Mouse (Mus musculus): Measurements from ENCODE around the gene Herc6. TPM values are rescaled to one million over a fixed set of nuclear protein-coding genes. Genes with fewer than 3 reads are reported as not detected.
A peak's percentile ranks its signal among the peaks of the same experiment; 100 is the strongest.
"Not testable (repeated sequence)": the region's sequence is repeated elsewhere in the genome, so short reads cannot be mapped to it uniquely, and the experiment has no call there.

Herc6 gene
- 1,000 to 10,000 TPM in 15 of 26 experiments, 100 to 1,000 TPM in 11; 114 to 2,258 (median 1,059) TPM for total RNA-seq (2018; cell fraction: chromatin; rRNA removed)
- 100 to 1,000 TPM in 13 of 26 experiments, 10 to 100 TPM in 13; 29.2 to 260 (median 133) TPM for total RNA-seq (2018; cell fraction: cytosol; rRNA removed)
- total RNA-seq (2018; cell fraction: nucleus; rRNA removed): 1,000 to 10,000 TPM in 2 of 26 experiments, 100 to 1,000 TPM in 23, 10 to 100 TPM in 1; 85.8 to 1,685 (median 611) TPM
- polyA plus RNA-seq (2018): 21.4 to 62.2 TPM (median 23.5 TPM) in 3 replicates

DNA sequence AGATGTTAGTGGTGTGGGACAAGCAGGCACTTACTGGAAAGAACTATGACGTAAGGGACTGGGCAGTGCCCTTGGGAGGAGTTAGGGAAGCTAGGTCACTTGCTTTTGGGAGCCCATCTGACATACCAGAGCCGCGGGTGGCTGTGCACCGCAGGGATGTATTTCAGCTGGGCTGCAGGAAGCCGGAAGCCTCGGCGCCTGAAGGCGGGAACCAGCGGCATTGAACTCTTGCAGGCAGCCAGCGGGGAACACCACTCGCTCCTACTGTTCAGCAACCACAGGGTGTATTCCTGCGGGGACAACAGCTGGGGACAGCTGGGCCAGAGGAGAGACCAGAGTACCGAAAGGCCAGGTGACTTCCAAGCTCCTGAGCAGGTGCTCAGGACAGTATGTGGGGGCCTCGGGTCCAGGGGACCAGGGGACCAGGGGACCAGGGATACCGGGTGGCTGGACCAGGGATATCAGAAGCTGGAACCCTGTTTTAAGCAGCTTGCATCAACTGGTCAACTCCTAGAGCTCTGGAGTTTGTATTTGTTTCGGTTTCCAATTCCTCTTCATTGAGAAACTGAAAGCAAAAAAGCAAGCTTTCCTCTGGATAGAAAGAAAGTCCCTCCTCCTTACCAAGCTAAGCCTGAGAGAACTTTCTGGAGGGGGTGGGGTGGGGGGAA lies at the start of gene Herc6:
TSS of gene Herc6 (plus strand) at position 120 of the 668 bp plus-strand sequence.
- peak within 1 kb of the TSS; percentile 89 for H3K27ac ChIP-seq
- peaks cover 15% of the 10 kb centered on the region; the same call in 1 of the 2 replicates for H3K36me3 ChIP-seq (ENCODE audit: inconsistent target)
- WGBS (ENCODE audit: missing documents): under 1% methylated on average over 15 of the region's 16 CpGs
- peaks cover 51% of the 10 kb centered on the region for H3K79me2 ChIP-seq (ENCODE audit: inconsistent target)
- H3K4me3 ChIP-seq (ENCODE audit: inconsistent target): peak within 1 kb of the TSS; percentile 99

DNA sequence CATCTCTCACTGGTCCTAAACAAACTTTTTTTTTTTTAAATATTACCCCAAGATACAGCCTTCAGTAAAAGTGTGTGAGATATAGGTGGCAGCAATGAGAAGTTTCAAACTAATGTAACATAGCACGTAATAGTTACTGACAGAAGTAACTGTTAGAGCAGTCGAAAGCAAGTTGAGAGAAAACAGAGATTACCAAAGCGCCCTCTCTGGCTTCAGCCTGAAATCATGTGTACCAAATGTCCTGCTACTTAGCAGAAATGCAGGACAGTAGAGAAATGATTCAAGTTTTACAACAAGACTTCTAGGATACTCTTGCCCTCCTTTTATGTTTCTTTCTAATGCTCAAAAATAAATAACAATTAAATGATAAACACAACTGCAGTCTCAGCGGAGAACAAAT lies 49.8 kb upstream of the Herc6 start:
- 88% methylated on average over 4 of the region's 4 CpGs for WGBS (ENCODE audit: missing documents)
- H3K36me3 ChIP-seq (ENCODE audit: inconsistent target): no peaks in the 10 kb centered on the region
- H3K79me2 ChIP-seq (ENCODE audit: inconsistent target): peaks cover 79% of the 10 kb centered on the region

DNA sequence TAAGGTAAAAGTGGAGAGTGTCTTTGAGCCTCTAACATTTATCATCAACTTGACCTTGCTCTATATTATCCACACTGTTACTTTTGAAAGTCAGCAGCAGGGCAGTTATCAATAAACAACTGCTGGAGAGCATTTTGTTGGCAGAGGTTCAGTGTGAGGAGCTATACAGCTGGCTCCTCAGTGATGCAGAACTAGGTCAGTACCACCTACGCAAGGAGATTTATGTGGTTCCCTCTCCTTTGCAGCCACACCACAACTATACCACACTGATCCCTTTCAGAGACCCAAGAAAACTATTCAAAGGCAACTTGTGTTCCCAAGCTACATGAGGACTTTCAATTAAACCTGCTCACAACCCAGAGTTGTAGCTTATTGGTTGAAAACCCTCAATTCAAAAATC lies 49.4 kb upstream of the Herc6 start:
- Histone ChIP-seq H3K27ac (no peak overlapping the region), H3K36me3 (ENCODE audit: inconsistent target) (no peaks in the 10 kb centered on the region), H3K79me2 (ENCODE audit: inconsistent target) (peaks cover 79% of the 10 kb centered on the region), H3K4me3 (ENCODE audit: inconsistent target) (no peak overlapping the region)
- 100% methylated on average over 1 of the region's 1 CpGs for WGBS (ENCODE audit: missing documents)

More for the DNA sequence above, 49.8 kb upstream of the Herc6 start:
- Histone ChIP-seq H3K27ac (no peak overlapping the region), H3K4me3 (ENCODE audit: inconsistent target) (no peak overlapping the region)

DNA sequence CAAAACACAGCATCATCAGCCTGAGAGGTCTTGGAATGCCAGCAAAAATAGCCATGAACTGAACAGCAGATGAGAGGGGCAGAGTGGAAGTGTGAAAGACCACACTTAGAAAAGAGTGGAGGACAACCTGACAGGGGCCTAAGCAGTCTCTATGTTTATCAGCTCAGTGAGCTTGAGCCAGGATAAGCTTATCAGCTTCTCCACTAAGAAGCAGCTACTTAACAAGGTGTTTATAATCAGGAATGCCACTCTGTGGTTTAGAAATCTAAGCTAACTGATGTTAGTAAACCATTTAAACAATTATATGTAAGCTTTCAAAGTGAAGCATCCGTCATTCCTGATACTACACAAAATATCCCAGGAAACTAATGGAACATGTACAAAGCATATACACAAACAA lies 48.8 kb upstream of the Herc6 start:
- no peak overlapping the region for H3K27ac ChIP-seq
- WGBS (ENCODE audit: missing documents): 100% methylated on average over 1 of the region's 1 CpGs

DNA sequence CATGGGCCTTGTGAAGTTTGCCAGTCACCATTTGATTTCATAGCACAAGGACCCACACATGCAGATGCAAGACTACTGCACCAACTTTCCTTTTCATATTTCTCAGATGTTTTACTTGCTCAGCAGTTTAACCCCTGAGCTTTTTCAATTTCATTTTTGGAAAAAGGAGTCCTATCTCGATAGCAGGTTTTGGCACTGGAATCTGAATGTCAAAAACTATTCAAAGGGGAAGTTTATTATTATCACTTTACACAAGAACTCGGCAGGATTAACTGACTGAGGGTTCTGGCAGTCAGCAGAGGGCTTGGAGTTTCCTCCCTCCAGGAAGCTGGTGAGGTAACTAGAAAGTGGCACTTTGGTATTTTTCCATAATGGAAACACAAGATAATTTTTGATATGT lies 47.4 kb upstream of the Herc6 start:
- Histone ChIP-seq H3K79me2 (ENCODE audit: inconsistent target) (peaks cover 65% of the 10 kb centered on the region), H3K27ac (peak overlapping the region; percentile 8; the same call in 1 of the 2 replicates), H3K36me3 (ENCODE audit: inconsistent target) (no peaks in the 10 kb centered on the region), H3K4me3 (ENCODE audit: inconsistent target) (peak overlapping the region; percentile 95)
- WGBS (ENCODE audit: missing documents): 4% methylated on average over 2 of the region's 2 CpGs

More for the DNA sequence above, 48.8 kb upstream of the Herc6 start:
- Histone ChIP-seq H3K36me3 (ENCODE audit: inconsistent target) (no peaks in the 10 kb centered on the region), H3K79me2 (ENCODE audit: inconsistent target) (peaks cover 75% of the 10 kb centered on the region), H3K4me3 (ENCODE audit: inconsistent target) (no peak overlapping the region)

DNA sequence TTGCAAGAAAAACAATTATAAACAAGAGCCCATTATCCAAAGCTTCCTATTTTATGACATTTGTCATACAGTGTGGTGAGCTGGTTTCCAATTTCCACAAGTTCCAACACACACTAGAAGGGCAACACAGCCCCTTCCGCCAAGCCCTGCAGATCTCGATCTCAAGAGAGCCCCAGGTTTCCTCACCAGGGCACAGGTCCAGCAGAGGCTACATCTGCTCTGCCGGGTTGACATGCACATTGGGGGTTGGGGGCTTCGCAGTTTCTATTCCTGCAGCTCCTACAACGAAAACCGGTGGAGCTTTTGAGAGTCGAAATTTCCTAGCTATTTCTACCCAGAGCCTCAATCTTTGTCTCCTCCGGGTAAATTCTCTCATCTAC lies 46.6 kb upstream of the Herc6 start:
- WGBS (ENCODE audit: missing documents): 0% methylated on average over 8 of the region's 8 CpGs
- H3K27ac ChIP-seq: peak overlapping the region; percentile 62
- H3K79me2 ChIP-seq (ENCODE audit: inconsistent target): peaks cover 57% of the 10 kb centered on the region
- H3K36me3 ChIP-seq (ENCODE audit: inconsistent target): no peaks in the 10 kb centered on the region
- H3K4me3 ChIP-seq (ENCODE audit: inconsistent target): peak overlapping the region; percentile 95

DNA sequence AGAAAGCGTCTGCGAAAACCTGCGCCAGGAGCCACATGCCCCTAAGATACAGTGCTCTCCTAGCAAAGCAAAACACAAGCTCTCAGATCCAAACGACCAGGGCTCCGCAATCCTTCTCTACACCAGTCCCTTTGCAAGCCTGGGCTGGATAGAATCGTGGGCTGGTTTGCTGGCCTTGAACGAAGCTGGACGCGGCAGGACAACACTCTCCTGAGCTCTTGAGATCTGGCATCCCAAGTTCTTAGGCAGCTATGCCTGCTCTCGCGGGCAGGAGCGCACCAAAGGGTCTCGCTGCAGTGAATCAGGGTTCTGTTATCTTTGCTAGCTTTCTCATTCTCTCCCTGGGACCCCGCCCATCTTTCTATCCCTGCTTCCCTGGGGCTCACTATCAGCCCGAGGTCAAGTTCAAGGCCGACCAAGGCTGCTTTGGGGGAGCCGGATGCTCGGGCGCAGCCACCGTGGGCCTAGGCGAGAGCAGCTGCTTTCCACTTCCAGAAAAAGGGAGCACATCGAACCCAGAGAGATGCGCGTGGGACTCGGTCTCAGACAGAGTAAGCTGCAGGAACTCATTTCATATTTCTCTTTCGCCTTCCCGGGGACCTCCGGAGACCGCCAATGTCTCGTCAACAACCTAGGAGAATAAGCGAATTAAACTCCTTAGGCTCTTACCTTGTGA lies 46.1 kb upstream of the Herc6 start:
- H3K4me3 ChIP-seq (ENCODE audit: inconsistent target): peak overlapping the region; percentile 95
- peak overlapping the region; percentile 62 for H3K27ac ChIP-seq
- peaks cover 51% of the 10 kb centered on the region for H3K79me2 ChIP-seq (ENCODE audit: inconsistent target)
- H3K36me3 ChIP-seq (ENCODE audit: inconsistent target): no peaks in the 10 kb centered on the region
- whole genome bisulfite sequencing (ENCODE audit: missing documents): 1% methylated on average over 31 of the region's 31 CpGs

DNA sequence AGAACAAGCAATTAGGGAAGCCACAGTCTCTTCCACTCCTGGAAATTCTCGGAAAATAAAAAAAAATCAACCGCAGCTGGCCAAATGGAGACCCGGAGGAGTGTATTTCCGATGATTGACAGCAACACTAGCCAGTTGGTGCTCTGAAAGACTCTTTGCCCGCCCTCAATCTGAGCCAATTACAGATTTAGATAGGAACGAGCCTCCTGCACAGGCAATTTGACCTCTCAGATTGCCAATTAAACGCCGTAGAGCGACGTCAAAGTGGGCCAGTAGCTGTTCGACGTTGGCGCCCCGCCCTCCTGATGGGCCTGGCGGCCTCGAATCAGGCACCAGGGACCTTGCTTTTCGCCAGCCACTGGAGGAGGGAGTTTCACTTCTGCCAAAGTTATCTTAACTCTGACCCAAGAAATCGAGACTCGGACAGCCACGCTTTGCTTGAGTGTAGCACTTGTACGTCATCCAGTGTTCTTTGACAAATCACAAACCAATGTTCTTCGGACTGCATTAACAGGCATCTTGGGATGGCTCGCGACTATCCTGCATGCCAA lies 45.3 kb upstream of the Herc6 start, which contains the start of gene Ppm1k:
TSS of gene Ppm1k (minus strand) at position 83 of the 551 bp plus-strand sequence.
- peaks cover 44% of the 10 kb centered on the region for H3K79me2 ChIP-seq (ENCODE audit: inconsistent target)
- under 1% methylated on average over 24 of the region's 24 CpGs for whole genome bisulfite sequencing (ENCODE audit: missing documents)
- peak within 1 kb of the TSS; percentile 95 for H3K4me3 ChIP-seq (ENCODE audit: inconsistent target)
- H3K27ac ChIP-seq: peak within 1 kb of the TSS; percentile 62
- no peaks in the 10 kb centered on the region for H3K36me3 ChIP-seq (ENCODE audit: inconsistent target)

DNA sequence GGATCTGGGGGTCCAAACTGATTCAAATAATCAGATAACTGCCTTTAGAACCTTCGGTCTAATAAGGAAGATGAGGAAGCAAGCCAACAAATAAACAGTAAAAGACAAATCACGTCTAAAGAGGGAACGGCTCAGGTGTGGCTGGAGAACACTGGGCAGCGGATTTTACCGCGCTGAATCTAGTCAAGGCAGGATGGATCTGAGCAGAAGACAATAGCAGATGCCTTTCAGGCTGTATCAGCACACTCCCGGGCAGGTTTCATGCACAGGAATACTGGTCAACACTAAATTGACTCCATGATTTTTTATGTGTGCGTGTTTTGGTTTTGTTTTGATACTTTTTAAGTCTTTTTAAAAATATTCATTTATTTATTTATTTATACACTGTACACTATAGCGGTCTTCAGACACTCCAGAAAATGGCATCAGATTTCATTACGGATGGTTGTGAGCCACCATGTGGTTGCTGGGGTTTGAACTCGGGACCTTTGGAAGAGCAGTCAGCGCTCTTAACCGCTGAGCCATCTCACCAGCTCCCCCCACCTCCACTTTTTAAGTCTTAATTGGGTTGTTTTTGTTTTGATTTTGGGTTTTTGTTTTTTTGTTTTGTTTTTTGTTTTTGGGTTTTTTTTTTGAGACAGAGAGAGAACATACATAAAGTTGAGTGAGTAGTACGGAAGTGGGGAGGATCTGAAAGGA lies 44.7 kb upstream of the Herc6 start:
- WGBS (ENCODE audit: missing documents): 15% methylated on average over 13 of the region's 14 CpGs
- Histone ChIP-seq H3K27ac (peak overlapping the region; percentile 60), H3K36me3 (ENCODE audit: inconsistent target) (no peaks in the 10 kb centered on the region), H3K79me2 (ENCODE audit: inconsistent target) (peaks cover 38% of the 10 kb centered on the region), H3K4me3 (ENCODE audit: inconsistent target) (peak overlapping the region; percentile 95)

DNA sequence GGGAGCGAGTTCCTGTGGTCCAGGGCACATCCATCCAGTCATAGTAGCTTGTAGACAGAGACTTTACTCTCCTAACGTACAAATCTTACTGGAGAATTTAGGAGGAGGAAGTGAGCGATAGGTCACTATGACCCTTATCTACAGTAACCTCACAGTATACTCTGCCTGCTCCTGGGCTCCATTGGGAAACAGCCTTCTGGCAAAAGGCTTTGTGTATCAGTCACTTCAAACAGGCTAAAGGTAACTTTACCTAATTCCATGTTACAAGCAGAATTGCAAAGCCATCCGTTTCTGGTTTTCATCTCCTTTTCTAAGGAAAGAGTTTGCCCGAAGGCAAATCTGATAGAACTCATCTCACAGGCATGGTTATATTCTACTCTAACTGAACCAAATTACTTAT lies 42.9 kb upstream of the Herc6 start:
- H3K27ac ChIP-seq: no peak overlapping the region
- 83% methylated on average over 5 of the region's 5 CpGs for WGBS (ENCODE audit: missing documents)

DNA sequence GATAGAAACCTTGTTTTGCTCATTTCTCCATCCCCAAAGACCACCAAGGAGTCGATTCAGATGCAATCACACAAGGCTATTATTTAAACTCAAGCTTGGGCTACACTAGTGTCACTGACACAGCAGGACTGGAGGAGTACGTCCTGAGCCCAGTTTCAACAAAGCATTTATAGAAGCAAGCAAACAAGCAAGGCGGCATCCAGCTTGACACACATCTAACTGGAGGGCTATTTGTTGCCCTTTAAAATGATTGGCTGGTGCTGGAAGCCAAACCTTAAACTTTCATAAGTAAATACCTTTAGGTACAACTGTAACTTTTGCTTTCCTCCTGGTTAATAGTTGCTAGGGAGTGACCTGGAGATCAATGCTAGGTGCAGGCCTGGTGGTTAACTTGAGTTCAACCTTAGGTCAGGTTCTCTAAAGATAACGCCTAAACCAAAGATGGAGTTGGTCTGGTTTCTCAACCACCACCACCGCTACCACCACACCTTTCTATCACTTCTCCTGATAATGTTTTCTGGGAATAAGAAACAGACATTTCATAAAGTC lies 39.8 kb upstream of the Herc6 start:
- Histone ChIP-seq H3K36me3 (ENCODE audit: inconsistent target) (no peaks in the 10 kb centered on the region), H3K79me2 (ENCODE audit: inconsistent target) (no peaks in the 10 kb centered on the region), H3K27ac (no peak overlapping the region), H3K4me3 (ENCODE audit: inconsistent target) (no peak overlapping the region)
- 93% methylated on average over 5 of the region's 5 CpGs for WGBS (ENCODE audit: missing documents)

More for the DNA sequence above, 42.9 kb upstream of the Herc6 start:
- Histone ChIP-seq H3K4me3 (ENCODE audit: inconsistent target) (no peak overlapping the region), H3K36me3 (ENCODE audit: inconsistent target) (no peaks in the 10 kb centered on the region), H3K79me2 (ENCODE audit: inconsistent target) (peaks cover 20% of the 10 kb centered on the region)

DNA sequence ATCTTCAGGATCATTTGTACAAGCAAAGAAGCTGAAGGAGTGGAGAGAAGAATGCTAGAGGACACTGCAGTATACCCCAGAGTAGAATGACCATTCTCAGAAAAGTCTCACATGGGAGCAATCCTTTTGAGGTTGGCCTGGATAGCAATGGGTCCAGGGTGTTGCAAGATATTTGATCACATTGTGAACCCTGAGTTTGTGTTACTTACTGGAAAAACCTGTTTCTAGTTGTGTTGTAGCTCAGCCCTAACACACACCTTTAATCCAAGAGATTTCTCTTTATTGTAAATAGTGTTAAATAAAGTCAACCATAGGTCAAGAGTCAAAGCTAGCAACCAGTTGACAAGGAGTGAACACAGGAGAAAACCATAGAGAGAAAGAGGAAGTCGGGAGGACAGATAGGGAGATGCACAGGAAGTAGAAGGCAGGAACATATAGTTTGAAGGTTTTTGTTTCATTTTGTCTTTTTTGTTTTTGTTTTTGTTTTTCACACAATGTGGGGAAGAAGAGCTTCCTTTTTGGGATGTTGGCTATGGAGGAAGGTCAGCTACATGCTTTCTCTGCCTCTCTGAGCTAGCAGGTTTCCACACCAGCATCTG lies 39.0 kb upstream of the Herc6 start:
- H3K36me3 ChIP-seq (ENCODE audit: inconsistent target): no peaks in the 10 kb centered on the region
- no peak overlapping the region for H3K4me3 ChIP-seq (ENCODE audit: inconsistent target)
- no peaks in the 10 kb centered on the region for H3K79me2 ChIP-seq (ENCODE audit: inconsistent target)
- H3K27ac ChIP-seq: no peak overlapping the region
- WGBS (ENCODE audit: missing documents): 33% methylated on average over 1 of the region's 1 CpGs

DNA sequence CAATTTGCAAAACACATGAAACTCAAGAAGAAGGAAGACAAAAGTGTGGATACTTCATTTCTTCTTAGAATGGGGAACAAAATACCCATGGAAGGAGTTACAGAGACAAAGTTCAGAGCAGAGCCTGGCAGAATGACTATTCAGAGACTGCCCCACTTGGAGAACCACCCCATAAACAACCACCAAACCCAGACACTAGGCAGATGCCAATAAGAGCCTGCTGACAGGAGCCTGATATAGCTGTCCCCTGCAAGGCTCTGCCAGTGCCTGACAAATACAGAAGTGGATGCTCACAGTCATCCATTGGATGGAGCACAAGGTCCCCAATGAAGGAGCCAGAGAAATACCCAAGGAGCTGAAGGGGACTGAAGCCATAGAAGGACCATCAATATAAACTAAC lies 37.2 kb upstream of the Herc6 start:
- not testable (repeated sequence) for H3K79me2 ChIP-seq (ENCODE audit: inconsistent target); H3K4me3 ChIP-seq (ENCODE audit: inconsistent target); H3K36me3 ChIP-seq (ENCODE audit: inconsistent target); H3K27ac ChIP-seq

DNA sequence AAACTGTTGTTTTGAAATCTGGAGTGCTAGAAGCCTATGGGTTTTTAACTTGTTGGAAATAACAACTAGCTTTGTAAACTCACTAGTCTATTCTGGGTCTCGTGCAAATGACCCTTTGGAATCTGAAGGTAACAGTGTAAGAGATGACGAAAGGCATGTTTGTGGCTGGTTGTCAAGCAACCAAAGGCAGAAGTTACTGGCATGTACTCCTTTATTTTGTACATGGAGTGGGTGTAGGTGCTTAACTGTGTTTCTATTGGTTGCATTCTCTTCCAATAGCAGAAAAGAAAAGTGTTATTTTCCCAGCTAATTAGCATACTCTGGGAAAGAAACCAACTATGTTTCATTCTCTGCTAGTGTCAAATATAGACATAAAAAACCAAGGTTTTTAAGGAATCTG lies 35.9 kb upstream of the Herc6 start:
- Histone ChIP-seq H3K27ac (no peak overlapping the region), H3K36me3 (ENCODE audit: inconsistent target) (no peaks in the 10 kb centered on the region), H3K79me2 (ENCODE audit: inconsistent target) (no peaks in the 10 kb centered on the region), H3K4me3 (ENCODE audit: inconsistent target) (no peak overlapping the region)
- 53% methylated on average over 2 of the region's 2 CpGs for WGBS (ENCODE audit: missing documents)
